Mouse (Mus musculus) forebrain, embryonic 13.5 days (tissue): Measurements from ENCODE around the gene Srrm2. TPM values are rescaled to one million over a fixed set of nuclear protein-coding genes. Genes with fewer than 3 reads are reported as not detected.
"Not testable (repeated sequence)": the region's sequence is repeated elsewhere in the genome, so short reads cannot be mapped to it uniquely, and the experiment has no call there.

ENCODE experiments used
- ATAC-seq: fragments of 200-750 bp; cut with Nextera tagmentation; 2 replicates; pipeline ENCODE4 v1.8.0; 2017
- H3K27ac ChIP-seq: fragments of 300-500 bp; sonication (generic); 2 replicates; pipeline ENCODE4 v1.5.1; 2015; ENCODE audit warnings: inconsistent platforms, mild to moderate bottlenecking, moderate library complexity
- H3K27me3 ChIP-seq: fragments of 300-500 bp; sonication (generic); 2 replicates; pipeline ENCODE4 v1.6.1; 2015; ENCODE audit warnings: mild to moderate bottlenecking, inconsistent platforms
- H3K36me3 ChIP-seq: fragments of 300-500 bp; sonication (generic); 2 replicates; pipeline ENCODE4 v1.6.1; 2015; ENCODE audit warnings: mild to moderate bottlenecking, inconsistent platforms; ENCODE audit not compliant: poor library complexity, severe bottlenecking
- H3K4me1 ChIP-seq: fragments of 300-500 bp; sonication (generic); 2 replicates; pipeline ENCODE4 v1.6.1; 2015; ENCODE audit warnings: inconsistent platforms
- H3K4me2 ChIP-seq: fragments of 300-500 bp; sonication (generic); 2 replicates; pipeline ENCODE4 v1.6.1; 2015; ENCODE audit warnings: inconsistent platforms, mild to moderate bottlenecking, moderate library complexity
- H3K4me3 ChIP-seq: fragments of 300-500 bp; sonication (generic); 2 replicates; pipeline ENCODE4 v1.5.1; 2015; ENCODE audit warnings: mild to moderate bottlenecking, inconsistent platforms
- H3K9ac ChIP-seq: fragments of 300-500 bp; sonication (generic); 2 replicates; pipeline ENCODE4 v1.6.1; 2015; ENCODE audit warnings: mild to moderate bottlenecking, inconsistent platforms
- H3K9me3 ChIP-seq: fragments of 300-500 bp; sonication (generic); replicated peaks from 2 replicates; pipeline ENCODE4 v1.6.1; 2016; ENCODE audit warnings: inconsistent platforms
- WGBS: fragments of 180-500 bp; shearing (Covaris S2); methylation state at CpG from one replicate; pipeline ENCODE4 v1.1.7; 2015; 5-methylcytosine and 5-hydroxymethylcytosine counted together
- polyA plus RNA-seq: library from polyadenylated mRNA; unstranded; fragments of >200 nt; fragmentation: Nextera tagmentation; extraction: Ambion mirVana; gene quantifications from 2 replicates; pipeline ENCODE4 v1.2.1, GENCODE M21; 2015

Srrm2 gene
- polyA plus RNA-seq, 1 experiment from 2014 or later: 605 TPM

DNA sequence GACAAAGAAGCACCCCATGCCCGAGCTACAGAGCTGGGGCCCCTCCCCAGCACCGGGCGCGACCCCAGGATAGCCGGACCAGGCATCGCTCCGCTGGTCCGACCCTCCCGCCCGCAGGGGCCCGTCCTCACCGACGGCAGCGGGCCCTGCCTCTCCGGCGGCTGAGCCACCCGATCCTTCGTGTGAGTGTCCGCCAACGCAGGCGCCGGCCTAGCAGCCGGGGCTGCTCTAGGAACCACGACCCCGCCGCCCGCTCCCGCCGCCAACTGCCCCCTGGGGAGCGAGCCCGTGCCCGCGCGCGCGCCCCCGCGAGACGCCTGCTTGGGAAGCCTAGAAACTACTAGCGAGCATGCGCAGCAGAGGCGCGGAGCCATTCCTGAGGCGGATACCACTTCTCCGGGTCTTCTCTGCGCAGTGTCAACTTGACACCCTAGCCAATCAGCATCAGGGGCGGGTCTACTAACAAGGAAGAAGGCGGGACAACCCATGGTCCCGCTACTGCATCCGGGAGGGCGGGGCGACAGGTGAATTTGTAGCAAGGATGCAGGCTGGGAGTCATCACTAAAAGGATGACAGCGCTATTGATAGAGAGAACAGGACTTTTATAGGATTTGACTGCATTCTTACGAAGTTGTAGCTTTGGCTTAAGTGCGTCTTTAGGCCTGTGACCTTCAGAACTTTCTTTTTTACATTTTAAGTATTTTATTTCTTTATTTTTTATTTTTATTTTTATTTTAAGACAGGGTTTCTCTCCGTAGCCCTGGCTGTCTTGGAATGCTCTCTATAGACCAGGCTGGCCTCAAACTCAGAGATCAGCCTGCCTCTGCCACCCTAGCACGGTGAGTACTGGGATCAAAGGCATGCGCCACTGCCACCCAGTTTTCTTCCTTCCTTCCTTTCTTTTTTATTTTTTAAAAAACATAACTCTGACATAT lies 18.8 kb upstream of the Srrm2 start, which contains the start of gene Flywch1:
Gene Flywch1 (minus strand): TSS at position 319 of the 935 bp plus-strand sequence.
- peak; percentile 99 for ATAC-seq

GRCm38 (mm10) chr17:23772219-23772556 lies 18.1 kb upstream of the Srrm2 start:
- H3K27ac ChIP-seq, H3K9me3 ChIP-seq, H3K27me3 ChIP-seq, ATAC-seq: not testable (repeated sequence)
- Histone ChIP-seq H3K4me1 (peaks cover 27% of the 10 kb centered on the region), H3K4me2 (peak overlapping the region; percentile 71), H3K9ac (peak overlapping the region; percentile 30; the same call in 1 of the 2 replicates), H3K36me3 (peaks cover 11% of the 10 kb centered on the region), H3K4me3 (peak overlapping the region; percentile 93)
- 75% methylated on average over 2 of the region's 2 CpGs for WGBS

More for the DNA sequence above, 18.8 kb upstream of the Srrm2 start, which contains the start of gene Flywch1:
- Histone ChIP-seq H3K27me3 (no peaks in the 10 kb centered on the region), H3K4me2 (peak within 1 kb of the TSS; percentile 71), H3K4me1 (peaks cover 27% of the 10 kb centered on the region), H3K9ac (peak within 1 kb of the TSS; percentile 98), H3K27ac (peak within 1 kb of the TSS; percentile 86), H3K9me3 (no peaks in the 10 kb centered on the region), H3K36me3 (peaks cover 12% of the 10 kb centered on the region), H3K4me3 (peak within 1 kb of the TSS; percentile 93)
- 4% methylated on average over 42 of the region's 58 CpGs for WGBS

DNA sequence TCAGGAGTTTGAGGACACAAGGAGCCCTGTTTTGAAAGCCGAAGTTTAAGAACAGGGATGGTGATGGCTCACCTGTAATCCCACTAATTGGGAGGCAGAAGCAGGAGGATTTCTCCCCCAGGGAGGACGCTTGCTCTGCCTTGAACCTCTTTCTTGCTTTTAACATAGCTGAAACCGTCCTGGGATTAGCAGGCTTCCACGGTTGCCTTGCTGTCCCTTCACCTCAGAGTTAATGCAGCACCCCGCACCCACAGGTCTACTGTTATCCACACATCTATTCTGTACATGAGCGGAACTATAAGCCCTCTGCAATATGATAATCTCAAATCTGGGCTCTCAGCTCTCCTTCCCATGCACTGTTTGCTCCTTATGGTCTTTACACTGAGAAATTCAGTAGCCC lies 16.7 kb upstream of the Srrm2 start:
- H3K9me3 ChIP-seq: no peaks in the 10 kb centered on the region
- no peak overlapping the region for H3K27ac ChIP-seq
- WGBS: 77% methylated on average over 6 of the region's 6 CpGs
- no peak for ATAC-seq
- peaks cover 27% of the 10 kb centered on the region for H3K4me1 ChIP-seq
- peaks cover 4% of the 10 kb centered on the region for H3K36me3 ChIP-seq
- no peak overlapping the region for H3K9ac ChIP-seq
- H3K27me3 ChIP-seq: no peaks in the 10 kb centered on the region
- no peak overlapping the region for H3K4me3 ChIP-seq
- H3K4me2 ChIP-seq: no peak overlapping the region

- H3K4me2 ChIP-seq: no peak overlapping the region
- H3K9me3 ChIP-seq: no peaks in the 10 kb centered on the region
- no peak overlapping the region for H3K9ac ChIP-seq
- H3K27me3 ChIP-seq: no peaks in the 10 kb centered on the region
- peaks cover 24% of the 10 kb centered on the region for H3K4me1 ChIP-seq
- H3K27ac ChIP-seq: no peak overlapping the region
- 7% methylated on average over 12 of the region's 12 CpGs for whole genome bisulfite sequencing
- peaks cover under 1% of the 10 kb centered on the region for H3K36me3 ChIP-seq
- ATAC-seq: no peak
- H3K4me3 ChIP-seq: no peak overlapping the region
These were observed 16.2 kb upstream of the Srrm2 start for GRCm38 (mm10) chr17:23774090-23774489.

GRCm38 (mm10) chr17:23776216-23776615 lies 14.1 kb upstream of the Srrm2 start:
- H3K36me3 ChIP-seq: 0 out of 2 replicates have a peak, but pooled peaks cover 3% of the 10 kb centered on the region
- ATAC-seq: no peak
- H3K4me2 ChIP-seq: no peak overlapping the region
- H3K4me3 ChIP-seq: no peak overlapping the region
- H3K9ac ChIP-seq: no peak overlapping the region
- no peak overlapping the region for H3K27ac ChIP-seq
- peaks cover 9% of the 10 kb centered on the region; the same call in 1 of the 2 replicates for H3K4me1 ChIP-seq
- no peaks in the 10 kb centered on the region for H3K9me3 ChIP-seq
- 84% methylated on average over 10 of the region's 10 CpGs for WGBS
- H3K27me3 ChIP-seq: no peaks in the 10 kb centered on the region

DNA sequence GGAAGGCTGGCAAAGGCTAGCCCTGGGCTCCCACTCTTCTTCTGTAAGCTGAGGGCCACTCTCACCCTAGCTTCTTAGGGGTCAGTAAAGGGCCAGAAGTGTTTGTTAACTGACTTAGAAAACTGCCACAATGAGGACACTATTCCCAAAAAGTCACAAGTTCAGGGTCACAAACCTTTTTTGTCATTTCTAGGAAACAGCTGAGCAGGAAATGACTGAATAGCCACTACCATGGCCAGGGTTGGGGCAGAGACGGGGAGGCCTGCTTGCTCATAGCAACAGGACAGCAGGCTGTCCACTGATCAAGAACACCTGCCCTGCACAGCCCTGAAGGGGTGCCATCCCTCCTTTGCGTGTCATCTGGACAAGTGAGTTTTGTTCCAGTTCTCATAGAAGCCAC lies 13.2 kb upstream of the Srrm2 start:
- no peaks in the 10 kb centered on the region for H3K27me3 ChIP-seq
- WGBS: 91% methylated on average over 2 of the region's 2 CpGs
- ATAC-seq: no peak

DNA sequence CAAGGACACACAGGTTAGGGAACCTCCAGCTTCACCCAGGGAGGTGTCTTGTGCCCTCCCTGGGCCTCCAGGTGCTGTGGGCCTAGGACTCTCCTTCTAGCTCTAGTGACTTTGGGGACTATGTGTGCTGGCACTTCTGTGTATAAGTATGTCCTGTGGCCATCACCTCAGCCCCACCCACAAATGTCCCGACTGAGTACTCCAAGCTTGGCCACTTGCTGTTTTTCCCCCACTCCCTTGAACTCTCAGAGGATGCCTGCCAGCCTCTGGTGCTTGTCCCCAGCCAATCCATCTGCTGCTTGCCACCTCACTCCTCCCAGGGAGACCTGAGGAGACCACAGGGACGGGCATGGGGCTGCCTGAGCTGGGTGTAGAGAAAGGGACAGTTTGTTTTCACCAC lies 11.9 kb upstream of the Srrm2 start:
- H3K4me3 ChIP-seq: no peak overlapping the region
- H3K27ac ChIP-seq: no peak overlapping the region
- no peak overlapping the region for H3K4me2 ChIP-seq
- no peak overlapping the region for H3K9ac ChIP-seq
- H3K4me1 ChIP-seq: 0 out of 2 replicates have a peak, but pooled peaks cover 5% of the 10 kb centered on the region
- no peak for ATAC-seq
- 0 out of 2 replicates have a peak, but pooled peaks cover 3% of the 10 kb centered on the region for H3K36me3 ChIP-seq
- WGBS: 67% methylated on average over 2 of the region's 2 CpGs
- H3K27me3 ChIP-seq: no peaks in the 10 kb centered on the region
- H3K9me3 ChIP-seq: no peaks in the 10 kb centered on the region

More for the DNA sequence above, 13.2 kb upstream of the Srrm2 start:
- 0 out of 2 replicates have a peak, but pooled peaks cover 3% of the 10 kb centered on the region for H3K36me3 ChIP-seq
- no peak overlapping the region for H3K9ac ChIP-seq
- H3K4me1 ChIP-seq: peaks cover 5% of the 10 kb centered on the region; the same call in 1 of the 2 replicates
- H3K27ac ChIP-seq: no peak overlapping the region
- H3K4me3 ChIP-seq: no peak overlapping the region
- H3K9me3 ChIP-seq: no peaks in the 10 kb centered on the region
- no peak overlapping the region for H3K4me2 ChIP-seq

- no peaks in the 10 kb centered on the region for H3K9me3 ChIP-seq
- no peak for ATAC-seq
- H3K27me3 ChIP-seq: no peaks in the 10 kb centered on the region
- no peak overlapping the region for H3K9ac ChIP-seq
- no peak overlapping the region for H3K4me3 ChIP-seq
- H3K27ac ChIP-seq: no peak overlapping the region
- no peak overlapping the region for H3K4me2 ChIP-seq
- H3K36me3 ChIP-seq: 0 out of 2 replicates have a peak, but pooled peaks cover 3% of the 10 kb centered on the region
- H3K4me1 ChIP-seq: peaks cover 7% of the 10 kb centered on the region; the same call in 1 of the 2 replicates
These were observed 7.0 kb upstream of the Srrm2 start for GRCm38 (mm10) chr17:23783352-23783751.

DNA sequence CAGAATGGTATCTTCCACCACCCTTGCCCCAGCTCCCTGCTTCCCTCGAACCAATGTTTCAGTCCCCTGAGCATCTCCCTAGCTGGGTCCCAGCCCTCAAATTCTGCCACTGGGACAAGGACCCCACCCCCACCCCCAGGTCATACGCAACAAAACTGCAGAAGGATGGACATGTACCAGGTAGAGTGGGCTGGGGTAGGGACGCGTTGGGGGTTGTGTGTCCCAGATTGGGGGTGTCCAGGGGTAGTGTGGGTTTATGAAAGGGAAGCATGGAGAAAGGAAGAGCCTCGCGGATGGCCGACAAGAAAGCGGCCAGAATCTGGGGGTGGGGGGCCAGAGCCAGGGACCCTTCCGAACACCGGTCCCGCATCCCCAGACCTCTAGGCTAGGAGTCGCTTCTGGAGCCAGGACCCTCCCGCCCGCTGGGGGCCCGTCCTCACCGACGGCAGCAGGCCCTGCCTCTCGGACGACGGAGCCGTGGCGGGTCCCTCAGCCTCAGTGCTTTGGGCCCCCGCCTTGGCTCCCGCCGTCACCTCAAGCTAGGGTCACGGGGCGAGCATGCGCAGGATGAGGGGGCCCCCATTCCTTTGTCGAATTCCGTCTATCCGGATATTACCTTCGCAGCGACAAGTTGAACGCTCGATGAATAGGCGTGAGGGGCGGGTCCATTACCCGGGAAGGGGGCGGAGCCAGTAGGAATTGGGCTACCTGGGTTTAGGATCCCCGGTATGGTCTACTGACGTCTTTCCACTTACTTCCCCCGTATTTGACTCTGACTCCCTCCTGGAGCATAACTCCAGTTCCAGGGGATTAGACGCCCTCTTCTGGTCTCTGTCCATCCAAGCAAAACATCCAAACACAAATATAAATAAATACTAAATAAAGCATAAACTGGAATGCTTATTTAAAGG lies 4.5 kb upstream of the Srrm2 start, which contains the start of gene Flywch2:
Gene Flywch2 (minus strand): TSS at position 521 of the 911 bp plus-strand sequence.
- H3K4me3 ChIP-seq: peak within 1 kb of the TSS; percentile 62
- peak within 1 kb of the TSS; percentile 76 for H3K9ac ChIP-seq
- peaks cover 21% of the 10 kb centered on the region for H3K4me1 ChIP-seq
- H3K27ac ChIP-seq: peak within 1 kb of the TSS; percentile 51
- H3K4me2 ChIP-seq: peak within 1 kb of the TSS; percentile 79
- H3K36me3 ChIP-seq: no peaks in the 10 kb centered on the region
- no peaks in the 10 kb centered on the region for H3K27me3 ChIP-seq
- H3K9me3 ChIP-seq: no peaks in the 10 kb centered on the region
- ATAC-seq: peak; percentile 90
- WGBS: 2% methylated on average over 43 of the region's 43 CpGs

GRCm38 (mm10) chr17:23786510-23786931 lies 3.8 kb upstream of the Srrm2 start:
- WGBS: 15% methylated on average over 13 of the region's 13 CpGs

DNA sequence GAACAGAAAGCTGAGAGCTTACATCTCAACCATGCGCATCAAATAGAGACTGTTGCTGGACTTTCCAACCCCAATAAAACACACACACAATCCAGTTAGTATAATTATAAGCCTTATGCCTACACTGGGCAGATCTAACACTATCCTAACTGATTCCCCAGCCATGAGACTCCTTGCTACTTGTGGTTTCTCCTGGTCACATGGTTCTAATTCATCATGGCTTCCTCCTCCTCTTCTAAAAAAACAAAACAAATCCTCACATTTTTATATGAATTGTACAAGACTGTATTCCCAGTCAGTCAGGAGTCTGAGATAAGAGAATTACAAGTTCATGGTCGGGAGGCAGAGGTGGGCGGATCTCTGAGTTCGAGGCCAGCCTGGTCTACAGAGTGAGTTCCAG lies 1.4 kb upstream of the Srrm2 start:
- Histone ChIP-seq H3K4me2 (no peak overlapping the region), H3K4me3 (no peak overlapping the region), H3K9me3 (no peaks in the 10 kb centered on the region), H3K9ac (no peak overlapping the region), H3K27me3 (no peaks in the 10 kb centered on the region), H3K27ac (no peak overlapping the region), H3K4me1 (peaks cover 25% of the 10 kb centered on the region), H3K36me3 (no peaks in the 10 kb centered on the region)
- no peak for ATAC-seq
- WGBS: 87% methylated on average over 4 of the region's 4 CpGs

More at GRCm38 (mm10) chr17:23786510-23786931, 3.8 kb upstream of the Srrm2 start:
- Histone ChIP-seq H3K27me3 (no peaks in the 10 kb centered on the region), H3K4me2 (peak overlapping the region; percentile 79), H3K9ac (peak overlapping the region; percentile 76), H3K27ac (peak overlapping the region; percentile 49), H3K36me3 (no peaks in the 10 kb centered on the region), H3K9me3 (no peaks in the 10 kb centered on the region), H3K4me1 (peaks cover 25% of the 10 kb centered on the region), H3K4me3 (peak overlapping the region; percentile 62)
- peak; percentile 55 for ATAC-seq
